Mouse (Mus musculus): Measurements from ENCODE around the gene Tatdn2. TPM values are rescaled to one million over a fixed set of nuclear protein-coding genes. Genes with fewer than 3 reads are reported as not detected.

Tatdn2 gene
- polyA plus RNA-seq, 1 experiment from 2014 or later, result 0.60 TPM

- H3K27me3 ChIP-seq (replicated peaks; ENCODE audit: control insufficient read depth, insufficient read depth, low read length), result no peaks in the 10 kb centered on the region
- H3K36me3 ChIP-seq (ENCODE audit: control insufficient read depth, insufficient read depth, low read length), result no peaks in the 10 kb centered on the region; the same call in 1 of the 2 replicates
- peak; percentile 14; the same call in 1 of the 2 replicates for ATAC-seq
- no peaks in the 10 kb centered on the region for H3K4me1 ChIP-seq (ENCODE audit: control insufficient read depth, insufficient read depth, low read length)
- no peak overlapping the region for H3K4me2 ChIP-seq (ENCODE audit: low read depth, low read length)
- WGBS, result 62% methylated on average over 4 of the region's 4 CpGs
- no peak overlapping the region for H3K4me3 ChIP-seq (ENCODE audit: low read length)
- no peaks in the 10 kb centered on the region for H3K9me3 ChIP-seq (ENCODE audit: control insufficient read depth, low read length)
- H3K27ac ChIP-seq (ENCODE audit: low read length), result no peak overlapping the region
- no peak overlapping the region for H3K9ac ChIP-seq (ENCODE audit: low read depth, low read length)
Observed at GRCm38 (mm10) chr6:113721061-113721460, 24.2 kb downstream of the Tatdn2 start.

GRCm38 (mm10) chr6:113728181-113728580, 31.3 kb downstream of the Tatdn2 start:
- Histone ChIP-seq H3K4me3 (ENCODE audit: low read length) (no peak overlapping the region), H3K27ac (ENCODE audit: low read length) (no peak overlapping the region), H3K9ac (ENCODE audit: low read depth, low read length) (no peak overlapping the region), H3K4me2 (ENCODE audit: low read depth, low read length) (no peak overlapping the region), H3K9me3 (ENCODE audit: control insufficient read depth, low read length) (no peaks in the 10 kb centered on the region), H3K4me1 (ENCODE audit: control insufficient read depth, insufficient read depth, low read length) (no peaks in the 10 kb centered on the region), H3K27me3 (replicated peaks; ENCODE audit: control insufficient read depth, insufficient read depth, low read length) (no peaks in the 10 kb centered on the region), H3K36me3 (ENCODE audit: control insufficient read depth, insufficient read depth, low read length) (peaks cover 35% of the 10 kb centered on the region)
- ATAC-seq, result no peak
- whole genome bisulfite sequencing, result 89% methylated on average over 7 of the region's 7 CpGs

- 92% methylated on average over 3 of the region's 3 CpGs for WGBS
- H3K27ac ChIP-seq (ENCODE audit: low read length), result no peak overlapping the region
- H3K27me3 ChIP-seq (replicated peaks; ENCODE audit: control insufficient read depth, insufficient read depth, low read length), result no peaks in the 10 kb centered on the region
Observed at GRCm38 (mm10) chr6:113731296-113731695, 34.4 kb downstream of the Tatdn2 start.

GRCm38 (mm10) chr6:113737318-113738046, 40.6 kb downstream of the Tatdn2 start:
- H3K4me2 ChIP-seq (ENCODE audit: low read depth, low read length), result peak overlapping the region; percentile 26
- no peaks in the 10 kb centered on the region for H3K9me3 ChIP-seq (ENCODE audit: control insufficient read depth, low read length)
- H3K4me3 ChIP-seq (ENCODE audit: low read length), result no peak overlapping the region
- peaks cover 10% of the 10 kb centered on the region for H3K36me3 ChIP-seq (ENCODE audit: control insufficient read depth, insufficient read depth, low read length)
- H3K27me3 ChIP-seq (replicated peaks; ENCODE audit: control insufficient read depth, insufficient read depth, low read length), result no peaks in the 10 kb centered on the region
- ATAC-seq, result peak; percentile 95
- H3K27ac ChIP-seq (ENCODE audit: low read length), result peak overlapping the region; percentile 72
- H3K4me1 ChIP-seq (ENCODE audit: control insufficient read depth, insufficient read depth, low read length), result peaks cover 9% of the 10 kb centered on the region; the same call in 1 of the 2 replicates
- 76% methylated on average over 9 of the region's 9 CpGs for WGBS
- H3K9ac ChIP-seq (ENCODE audit: low read depth, low read length), result peak overlapping the region; percentile 18; the same call in 1 of the 2 replicates

More at GRCm38 (mm10) chr6:113731296-113731695, 34.4 kb downstream of the Tatdn2 start:
- Histone ChIP-seq H3K4me1 (ENCODE audit: control insufficient read depth, insufficient read depth, low read length) (no peaks in the 10 kb centered on the region), H3K36me3 (ENCODE audit: control insufficient read depth, insufficient read depth, low read length) (peaks cover 45% of the 10 kb centered on the region), H3K9me3 (ENCODE audit: control insufficient read depth, low read length) (no peaks in the 10 kb centered on the region), H3K4me3 (ENCODE audit: low read length) (no peak overlapping the region), H3K4me2 (ENCODE audit: low read depth, low read length) (no peak overlapping the region), H3K9ac (ENCODE audit: low read depth, low read length) (no peak overlapping the region)
- ATAC-seq, result no peak

DNA sequence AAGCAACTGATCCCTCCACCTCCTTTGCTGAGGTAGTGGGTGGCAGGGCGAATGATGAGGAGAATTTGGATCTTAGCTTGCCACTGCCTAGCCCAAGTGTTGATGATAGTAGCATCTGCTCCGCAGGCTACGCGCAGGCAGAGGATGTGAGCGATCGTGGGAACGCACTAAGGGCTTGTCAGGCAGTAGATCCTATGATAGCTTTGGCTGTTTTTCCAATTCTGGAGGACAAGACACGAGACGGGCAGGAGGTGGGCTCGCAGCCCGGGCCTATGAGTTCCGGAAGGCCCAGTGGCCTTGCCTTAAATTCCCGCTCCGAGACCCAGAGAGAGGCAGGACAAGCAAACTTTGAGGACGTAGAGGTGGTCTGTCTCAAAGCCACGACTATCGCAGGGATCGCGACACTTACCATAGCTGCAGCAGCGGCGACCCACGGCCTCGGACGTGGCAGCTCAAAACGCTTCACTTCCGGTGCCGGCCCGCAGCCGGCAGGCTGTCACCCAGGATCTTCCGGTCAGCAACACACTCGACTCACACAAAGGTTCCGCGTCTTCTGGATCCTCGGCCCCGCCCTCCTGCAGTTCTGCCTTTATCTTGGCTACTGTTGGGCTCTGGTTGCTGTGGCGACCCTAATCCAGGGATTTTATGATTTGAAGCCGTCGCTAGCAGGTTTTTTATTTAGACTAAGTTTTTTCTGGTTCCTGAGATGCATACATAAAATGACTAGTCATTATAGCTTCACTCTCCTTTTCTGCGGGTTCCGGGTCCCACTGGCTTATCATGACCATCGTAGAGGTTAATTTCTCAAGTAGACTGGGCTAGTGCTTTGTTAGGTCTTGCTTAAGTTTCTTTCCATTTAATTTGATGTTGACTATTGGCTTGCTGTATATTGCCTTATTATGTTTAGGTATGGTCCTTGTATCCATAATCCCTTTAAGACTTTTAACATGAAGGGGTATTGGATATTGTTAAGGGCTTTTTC, 43.7 kb downstream of the Tatdn2 start, which contains the start of gene Sec13:
Gene Sec13 (minus strand): TSS at position 508 of the 982 bp plus-strand sequence.
- peak; percentile 50 for ATAC-seq
- H3K4me2 ChIP-seq (ENCODE audit: low read depth, low read length), result peak within 1 kb of the TSS; percentile 77
- H3K9me3 ChIP-seq (ENCODE audit: control insufficient read depth, low read length), result no peaks in the 10 kb centered on the region
- H3K36me3 ChIP-seq (ENCODE audit: control insufficient read depth, insufficient read depth, low read length), result peaks cover 8% of the 10 kb centered on the region
- H3K4me1 ChIP-seq (ENCODE audit: control insufficient read depth, insufficient read depth, low read length), result peaks cover 9% of the 10 kb centered on the region; the same call in 1 of the 2 replicates
- H3K4me3 ChIP-seq (ENCODE audit: low read length), result peak within 1 kb of the TSS; percentile 84
- H3K9ac ChIP-seq (ENCODE audit: low read depth, low read length), result peak within 1 kb of the TSS; percentile 89
- H3K27ac ChIP-seq (ENCODE audit: low read length), result peak within 1 kb of the TSS; percentile 50; the same call in 1 of the 2 replicates
- 7% methylated on average over 41 of the region's 41 CpGs for WGBS
- H3K27me3 ChIP-seq (replicated peaks; ENCODE audit: control insufficient read depth, insufficient read depth, low read length), result no peaks in the 10 kb centered on the region

DNA sequence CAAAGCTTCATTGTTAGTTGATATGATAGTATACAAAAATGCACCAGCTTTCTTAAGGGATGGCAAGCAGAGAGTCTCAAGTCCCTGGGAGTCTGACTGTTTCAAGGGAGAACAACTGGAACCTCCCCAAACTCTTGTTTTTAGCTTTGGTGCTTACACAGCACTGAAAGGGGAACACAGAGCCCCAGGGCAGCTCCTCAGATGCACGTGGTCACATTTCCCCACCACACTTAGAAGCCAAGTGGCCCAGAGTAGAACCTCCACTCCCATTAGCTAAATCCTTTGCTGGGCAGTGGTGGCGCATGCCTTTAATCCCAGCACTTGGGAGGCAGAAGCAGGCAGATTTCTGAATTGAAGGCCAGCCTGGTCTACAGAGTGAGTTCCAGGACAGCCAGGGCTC, 44.6 kb downstream of the Tatdn2 start:
- Histone ChIP-seq H3K27me3 (replicated peaks; ENCODE audit: control insufficient read depth, insufficient read depth, low read length) (no peaks in the 10 kb centered on the region), H3K9ac (ENCODE audit: low read depth, low read length) (no peak overlapping the region), H3K4me2 (ENCODE audit: low read depth, low read length) (no peak overlapping the region), H3K36me3 (ENCODE audit: control insufficient read depth, insufficient read depth, low read length) (no peaks in the 10 kb centered on the region), H3K9me3 (ENCODE audit: control insufficient read depth, low read length) (no peaks in the 10 kb centered on the region), H3K4me3 (ENCODE audit: low read length) (no peak overlapping the region), H3K27ac (ENCODE audit: low read length) (no peak overlapping the region), H3K4me1 (ENCODE audit: control insufficient read depth, insufficient read depth, low read length) (peaks cover 9% of the 10 kb centered on the region; the same call in 1 of the 2 replicates)
- ATAC-seq, result no peak
- WGBS, result 67% methylated on average over 2 of the region's 2 CpGs

- ATAC-seq, result no peak
- peaks cover 9% of the 10 kb centered on the region; the same call in 1 of the 2 replicates for H3K4me1 ChIP-seq (ENCODE audit: control insufficient read depth, insufficient read depth, low read length)
- 0 out of 2 replicates have a peak, but pooled peaks cover 1% of the 10 kb centered on the region for H3K27me3 ChIP-seq (replicated peaks; ENCODE audit: control insufficient read depth, insufficient read depth, low read length)
- no peak overlapping the region for H3K9ac ChIP-seq (ENCODE audit: low read depth, low read length)
- H3K9me3 ChIP-seq (ENCODE audit: control insufficient read depth, low read length), result no peaks in the 10 kb centered on the region
- no peaks in the 10 kb centered on the region for H3K36me3 ChIP-seq (ENCODE audit: control insufficient read depth, insufficient read depth, low read length)
- WGBS, result 88% methylated on average over 1 of the region's 1 CpGs
- no peak overlapping the region for H3K4me2 ChIP-seq (ENCODE audit: low read depth, low read length)
- no peak overlapping the region for H3K27ac ChIP-seq (ENCODE audit: low read length)
- no peak overlapping the region for H3K4me3 ChIP-seq (ENCODE audit: low read length)
Observed at GRCm38 (mm10) chr6:113742321-113742720, 45.5 kb downstream of the Tatdn2 start.

- Histone ChIP-seq H3K27me3 (replicated peaks; ENCODE audit: control insufficient read depth, insufficient read depth, low read length) (0 out of 2 replicates have a peak, but pooled peaks cover 3% of the 10 kb centered on the region), H3K4me1 (ENCODE audit: control insufficient read depth, insufficient read depth, low read length) (peaks cover 7% of the 10 kb centered on the region; the same call in 1 of the 2 replicates), H3K9me3 (ENCODE audit: control insufficient read depth, low read length) (no peaks in the 10 kb centered on the region), H3K4me2 (ENCODE audit: low read depth, low read length) (no peak overlapping the region), H3K36me3 (ENCODE audit: control insufficient read depth, insufficient read depth, low read length) (no peaks in the 10 kb centered on the region), H3K9ac (ENCODE audit: low read depth, low read length) (no peak overlapping the region), H3K4me3 (ENCODE audit: low read length) (no peak overlapping the region), H3K27ac (ENCODE audit: low read length) (no peak overlapping the region)
- WGBS, result 44% methylated on average over 1 of the region's 1 CpGs
- no peak for ATAC-seq
Observed at GRCm38 (mm10) chr6:113743111-113743510, 46.3 kb downstream of the Tatdn2 start.

- Histone ChIP-seq H3K9me3 (ENCODE audit: control insufficient read depth, low read length) (no peaks in the 10 kb centered on the region), H3K36me3 (ENCODE audit: control insufficient read depth, insufficient read depth, low read length) (no peaks in the 10 kb centered on the region)
- no peak for ATAC-seq
Observed at GRCm38 (mm10) chr6:113745117-113745516, 48.3 kb downstream of the Tatdn2 start.

More at GRCm38 (mm10) chr6:113745117-113745516, 48.3 kb downstream of the Tatdn2 start:
- H3K4me2 ChIP-seq (ENCODE audit: low read depth, low read length), result no peak overlapping the region
- no peak overlapping the region for H3K9ac ChIP-seq (ENCODE audit: low read depth, low read length)
- no peak overlapping the region for H3K4me3 ChIP-seq (ENCODE audit: low read length)
- no peak overlapping the region for H3K27ac ChIP-seq (ENCODE audit: low read length)
- H3K27me3 ChIP-seq (replicated peaks; ENCODE audit: control insufficient read depth, insufficient read depth, low read length), result peaks cover 11% of the 10 kb centered on the region; the same call in 1 of the 2 replicates
- H3K4me1 ChIP-seq (ENCODE audit: control insufficient read depth, insufficient read depth, low read length), result no peaks in the 10 kb centered on the region

Data from intestine, embryonic 16.5 days (tissue).